Mouse (Mus musculus) heart, embryonic 11.5 days (tissue): Measurements from ENCODE around the gene Tlr12. TPM values are rescaled to one million over a fixed set of nuclear protein-coding genes. Genes with fewer than 3 reads are reported as not detected.
"Not testable (repeated sequence)": the region's sequence is repeated elsewhere in the genome, so short reads cannot be mapped to it uniquely, and the experiment has no call there.

Experiments
- ATAC-seq: fragments of 200-750 bp; cut with Nextera tagmentation; replicated peaks from 2 replicates; pipeline ENCODE4 v1.8.0; 2017; ENCODE audit warnings: moderate library complexity; ENCODE audit not compliant: insufficient number of reproducible peaks, low FRiP score, low TSS enrichment
- H3K27ac ChIP-seq: fragments of 300-500 bp; sonication (generic); 2 replicates; pipeline ENCODE4 v1.5.1; 2014; ENCODE audit warnings: mild to moderate bottlenecking, low read depth, low read length
- H3K27me3 ChIP-seq: fragments of 300-500 bp; sonication (generic); 2 replicates; pipeline ENCODE4 v1.6.1; 2014; ENCODE audit warnings: mild to moderate bottlenecking, low read length, mixed read lengths; ENCODE audit not compliant: control insufficient read depth, insufficient read depth
- H3K36me3 ChIP-seq: fragments of 300-500 bp; sonication (generic); 2 replicates; pipeline ENCODE4 v1.6.1; 2014; ENCODE audit warnings: mild to moderate bottlenecking, low read length, moderate library complexity, mixed read lengths; ENCODE audit not compliant: control insufficient read depth, insufficient read depth
- H3K4me1 ChIP-seq: fragments of 300-500 bp; sonication (generic); 2 replicates; pipeline ENCODE4 v1.6.1; 2014; ENCODE audit warnings: low read length; ENCODE audit not compliant: control insufficient read depth, insufficient read depth
- H3K4me2 ChIP-seq: fragments of 300-500 bp; sonication (generic); 2 replicates; pipeline ENCODE4 v1.6.1; 2014; ENCODE audit warnings: mild to moderate bottlenecking, moderate library complexity
- H3K4me3 ChIP-seq: fragments of 300-500 bp; sonication (generic); 2 replicates; pipeline ENCODE4 v1.5.1; 2014; ENCODE audit warnings: low read depth, low read length
- H3K9ac ChIP-seq: fragments of 300-500 bp; sonication (generic); 2 replicates; pipeline ENCODE4 v1.6.1; 2014; ENCODE audit warnings: mild to moderate bottlenecking, low read depth, low read length, moderate library complexity
- H3K9me3 ChIP-seq: fragments of 300-500 bp; sonication (generic); replicated peaks from 2 replicates; pipeline ENCODE4 v1.6.1; 2016; ENCODE audit warnings: low read length; ENCODE audit not compliant: control insufficient read depth
- WGBS: fragments of 180-500 bp; shearing (Covaris S2); extraction: QIAGEN DNeasy Blood & Tissue Kit; methylation state at CpG from one replicate; pipeline ENCODE4 v1.1.7; 2014; ENCODE audit not compliant: insufficient replicate concordance; 5-methylcytosine and 5-hydroxymethylcytosine counted together
- polyA plus RNA-seq: library from polyadenylated mRNA; unstranded; fragments of >200 nt; fragmentation: Nextera tagmentation; extraction: Ambion mirVana; gene quantifications from 2 replicates; pipeline ENCODE4 v1.2.1, GENCODE M21; 2014

Gene Tlr12
- polyA plus RNA-seq, result 0.07 and 0.29 TPM in 2 replicates

DNA sequence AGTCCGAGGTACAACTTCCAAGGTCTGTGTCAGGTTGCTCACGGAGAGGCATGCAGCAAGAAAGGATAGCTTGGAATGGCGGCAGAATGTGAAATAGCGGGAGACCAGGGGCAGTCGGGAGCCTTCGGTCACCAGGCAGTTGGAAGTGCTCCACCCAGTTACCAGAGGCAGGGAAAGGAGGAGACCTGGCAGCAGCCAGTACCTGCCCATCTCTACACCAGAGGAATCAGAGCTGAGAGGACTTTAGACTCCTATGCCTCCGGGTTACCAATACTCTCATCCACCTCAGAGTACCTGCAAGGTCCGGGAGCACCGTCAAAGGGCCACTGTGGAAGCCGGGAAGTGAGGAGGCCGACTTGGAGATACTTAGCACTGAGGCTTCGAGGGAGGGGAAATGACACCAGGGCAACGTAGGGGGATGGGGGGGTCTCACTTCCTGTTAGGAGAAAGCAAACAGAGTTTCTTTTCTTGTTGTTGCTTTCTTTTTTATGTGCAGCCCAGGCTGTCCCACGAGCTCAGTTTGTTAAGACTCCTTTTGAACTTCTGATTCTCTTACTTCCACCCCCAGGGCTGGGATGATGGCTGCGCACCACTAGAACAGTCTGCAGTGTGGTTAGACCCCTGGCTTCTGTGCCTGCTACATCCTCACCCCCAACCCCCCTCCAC lies at the start of gene Tlr12:
Gene Tlr12, minus strand, starts transcription at position 374 of the 666 bp plus-strand sequence.
- ATAC-seq, result no peak
- 57% methylated on average over 15 of the region's 15 CpGs for WGBS
- no peaks in the 10 kb centered on the region for H3K9me3 ChIP-seq
- no peak within 1 kb of the TSS for H3K4me3 ChIP-seq
- no peak within 1 kb of the TSS for H3K9ac ChIP-seq
- peaks cover 11% of the 10 kb centered on the region; the same call in 1 of the 2 replicates for H3K27me3 ChIP-seq
- H3K4me2 ChIP-seq, result no peak within 1 kb of the TSS
- H3K4me1 ChIP-seq, result peaks cover 12% of the 10 kb centered on the region
- no peak within 1 kb of the TSS for H3K27ac ChIP-seq
- no peaks in the 10 kb centered on the region for H3K36me3 ChIP-seq

DNA sequence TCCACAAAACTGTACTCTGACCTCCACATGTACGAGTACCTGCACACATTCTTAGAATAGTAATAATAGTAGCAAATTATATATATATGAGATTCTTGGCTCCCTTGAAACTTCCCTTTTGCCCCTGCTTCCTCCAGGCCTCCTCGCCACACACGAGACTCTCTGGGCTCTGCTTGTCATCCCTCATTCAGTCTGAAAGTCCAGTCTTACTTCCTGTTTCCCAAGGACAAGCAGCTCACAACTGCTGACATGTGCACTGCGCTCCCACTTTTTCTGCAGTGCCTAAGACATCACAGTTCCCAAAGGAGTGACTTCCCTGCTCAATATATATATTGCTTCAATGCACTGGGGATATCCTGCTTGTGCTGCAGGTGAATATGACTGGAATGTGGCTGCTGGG lies 48.8 kb upstream of the Tlr12 start:
- 53% methylated on average over 4 of the region's 4 CpGs for WGBS
- H3K4me2 ChIP-seq, H3K4me1 ChIP-seq, ATAC-seq, H3K9me3 ChIP-seq, H3K4me3 ChIP-seq, H3K36me3 ChIP-seq, H3K9ac ChIP-seq, H3K27ac ChIP-seq, H3K27me3 ChIP-seq: not testable (repeated sequence)

GRCm38 (mm10) chr4:128666362-128666761 lies 47.9 kb upstream of the Tlr12 start:
- H3K9ac ChIP-seq, ATAC-seq, H3K27me3 ChIP-seq, H3K27ac ChIP-seq, H3K4me1 ChIP-seq, H3K4me2 ChIP-seq, H3K36me3 ChIP-seq, H3K4me3 ChIP-seq, H3K9me3 ChIP-seq: not testable (repeated sequence)
- WGBS, result 58% methylated on average over 7 of the region's 7 CpGs

DNA sequence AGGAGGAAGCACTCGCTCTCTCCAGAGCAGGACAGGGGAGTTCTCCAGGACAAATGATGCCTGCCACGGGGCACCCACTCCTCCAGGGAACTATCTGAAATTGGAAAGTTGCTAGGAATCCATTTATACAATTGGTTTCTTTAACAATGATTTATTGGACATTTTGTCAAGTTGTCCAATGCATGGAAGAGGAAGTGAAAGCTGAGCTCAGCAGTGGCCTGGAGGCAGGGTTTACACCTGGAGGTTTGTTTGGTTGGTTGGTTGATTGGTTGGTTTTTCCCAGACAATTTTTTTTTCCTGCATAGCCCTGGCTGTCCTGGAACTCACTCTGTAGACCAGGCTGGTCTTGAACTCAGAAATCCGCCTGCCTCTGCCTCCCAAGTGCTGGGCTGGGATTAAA lies 45.6 kb upstream of the Tlr12 start:
- no peak overlapping the region for H3K4me2 ChIP-seq
- H3K4me3 ChIP-seq, result no peak overlapping the region
- no peaks in the 10 kb centered on the region for H3K27me3 ChIP-seq
- no peaks in the 10 kb centered on the region for H3K4me1 ChIP-seq
- WGBS, result 63% methylated on average over 3 of the region's 3 CpGs
- no peak for ATAC-seq
- no peaks in the 10 kb centered on the region for H3K9me3 ChIP-seq
- H3K27ac ChIP-seq, result no peak overlapping the region
- no peak overlapping the region for H3K9ac ChIP-seq
- no peaks in the 10 kb centered on the region for H3K36me3 ChIP-seq

DNA sequence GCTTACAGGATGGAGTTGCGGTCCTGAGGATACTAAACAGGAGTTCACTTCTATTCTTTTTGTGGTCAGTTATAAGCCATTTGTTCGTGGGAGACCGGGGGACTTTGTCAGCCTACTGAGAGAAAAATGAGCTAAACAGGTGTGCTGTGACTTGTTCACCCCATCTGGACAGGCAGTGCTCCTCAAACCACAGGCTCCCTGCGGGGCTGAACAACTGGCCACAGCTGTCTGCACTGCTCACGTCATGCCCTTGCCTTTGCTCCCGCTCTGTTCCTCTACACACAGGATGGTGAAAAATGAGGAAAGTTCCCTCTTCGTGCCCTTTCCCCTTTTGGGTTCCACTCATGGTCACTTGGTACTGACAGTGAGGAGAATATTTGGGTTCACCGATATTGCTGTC lies 42.6 kb upstream of the Tlr12 start:
- Histone ChIP-seq H3K9ac (no peak overlapping the region), H3K27me3 (peaks cover 3% of the 10 kb centered on the region; the same call in 1 of the 2 replicates), H3K27ac (no peak overlapping the region), H3K36me3 (no peaks in the 10 kb centered on the region), H3K4me3 (no peak overlapping the region), H3K4me1 (no peaks in the 10 kb centered on the region), H3K9me3 (no peaks in the 10 kb centered on the region), H3K4me2 (no peak overlapping the region)
- 82% methylated on average over 8 of the region's 8 CpGs for WGBS
- ATAC-seq, result no peak

GRCm38 (mm10) chr4:128660196-128660595 lies 41.8 kb upstream of the Tlr12 start:
- Histone ChIP-seq H3K4me1 (no peaks in the 10 kb centered on the region), H3K9me3 (no peaks in the 10 kb centered on the region), H3K4me2 (no peak overlapping the region), H3K36me3 (no peaks in the 10 kb centered on the region), H3K4me3 (no peak overlapping the region), H3K27ac (no peak overlapping the region), H3K9ac (no peak overlapping the region), H3K27me3 (peaks cover 9% of the 10 kb centered on the region; the same call in 1 of the 2 replicates)
- WGBS, result 87% methylated on average over 8 of the region's 8 CpGs
- ATAC-seq, result no peak

DNA sequence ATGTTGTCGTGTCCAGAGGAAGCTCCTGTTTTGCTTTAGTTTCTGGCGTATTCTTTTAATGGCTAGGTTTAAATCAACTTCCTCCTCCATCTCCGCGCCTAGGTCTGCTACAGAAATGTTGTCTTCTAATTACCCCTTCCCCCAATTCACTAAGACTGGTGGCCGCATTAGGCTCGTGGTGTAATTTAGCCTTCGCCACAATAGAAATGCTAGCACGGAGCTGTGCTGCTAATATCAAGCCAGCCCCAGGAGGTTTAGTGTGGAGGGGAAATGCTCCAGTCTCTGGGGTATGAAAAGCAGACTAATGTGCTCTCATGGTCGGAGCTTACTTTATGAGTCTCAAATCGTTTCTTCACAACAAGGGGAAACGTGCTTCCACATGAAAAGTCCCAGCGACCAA lies 37.0 kb upstream of the Tlr12 start:
- Histone ChIP-seq H3K4me1 (no peaks in the 10 kb centered on the region; the same call in 1 of the 2 replicates), H3K36me3 (no peaks in the 10 kb centered on the region), H3K9ac (no peak overlapping the region; the same call in 1 of the 2 replicates), H3K27ac (no peak overlapping the region), H3K27me3 (peaks cover 9% of the 10 kb centered on the region; the same call in 1 of the 2 replicates), H3K4me2 (peak overlapping the region; percentile 99), H3K9me3 (no peaks in the 10 kb centered on the region), H3K4me3 (peak overlapping the region; percentile 68)
- 10% methylated on average over 12 of the region's 12 CpGs for WGBS
- ATAC-seq, result no peak

DNA sequence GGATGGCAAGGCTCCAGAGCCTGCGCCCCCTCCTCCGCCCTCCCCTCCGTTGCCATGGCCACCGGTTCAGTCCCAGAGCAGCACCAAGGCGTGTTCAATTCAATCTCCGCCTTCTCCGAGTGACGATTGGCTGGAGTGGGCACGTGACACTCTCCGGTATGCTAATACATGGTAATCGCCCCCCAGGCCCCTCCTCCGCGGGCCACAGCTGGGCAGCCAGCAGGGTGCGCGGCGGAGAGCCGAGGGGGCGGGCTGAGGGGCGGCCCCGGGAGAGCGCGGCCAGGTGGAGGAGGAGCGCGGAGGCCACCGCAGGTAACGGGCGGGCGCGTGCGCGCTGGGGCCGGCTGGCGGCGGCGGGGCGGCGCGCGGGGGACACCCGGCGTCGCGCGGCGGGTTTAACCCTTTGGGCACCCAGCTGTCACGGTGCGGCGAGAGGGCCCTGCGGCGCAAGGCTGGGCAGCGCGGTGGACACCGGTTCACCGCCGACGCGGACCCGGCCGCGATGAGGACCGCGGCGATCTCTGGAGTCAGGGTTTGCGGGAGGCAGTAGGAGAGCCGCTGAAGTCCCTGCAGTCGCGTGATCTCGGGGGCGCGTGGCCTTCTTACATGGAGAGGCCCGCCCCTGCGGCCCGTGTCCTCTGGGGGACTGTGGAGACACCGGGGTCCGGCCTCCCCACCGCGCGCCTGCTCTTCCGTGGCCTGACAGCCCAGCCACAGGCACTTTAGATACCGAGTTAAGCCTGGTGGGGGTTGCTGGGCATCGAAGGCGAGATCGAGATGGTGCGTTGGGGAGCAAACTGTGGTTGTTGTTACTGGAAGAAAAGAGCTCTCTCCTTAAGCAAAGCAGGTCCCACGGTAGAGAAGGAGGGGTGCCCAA lies 36.3 kb upstream of the Tlr12 start, which contains the start of gene Phc2:
Gene Phc2, plus strand, starts transcription at position 198 of the 877 bp plus-strand sequence.
- Histone ChIP-seq H3K4me3 (peak within 1 kb of the TSS; percentile 68), H3K27me3 (peaks cover 9% of the 10 kb centered on the region; the same call in 1 of the 2 replicates), H3K9me3 (no peaks in the 10 kb centered on the region), H3K4me2 (peak within 1 kb of the TSS; percentile 99), H3K36me3 (no peaks in the 10 kb centered on the region), H3K27ac (no peak within 1 kb of the TSS), H3K4me1 (no peaks in the 10 kb centered on the region; the same call in 1 of the 2 replicates), H3K9ac (peak within 1 kb of the TSS; percentile 71)
- WGBS, result under 1% methylated on average over 74 of the region's 85 CpGs
- peak; percentile 92 for ATAC-seq
